Mouse (Mus musculus): ENCODE results near the gene Baat.

GRCm38 (mm10) chr4:49514441-49514840 is 8.1 kb upstream of the Baat start:
- TF ChIP-seq POLR2A (IDR thresholded peaks at IDR 0.05; ENCODE audit: extremely low read depth, insufficient read depth, low read length) = no peak
- no peak for TF ChIP-seq CTCF (IDR thresholded peaks at IDR 0.05; ENCODE audit: low read depth, low read length)

Data from liver, adult 2 months (tissue).